Mouse (Mus musculus): Measurements from ENCODE around the gene Dcaf11. TPM values are rescaled to one million over a fixed set of nuclear protein-coding genes. Genes with fewer than 3 reads are reported as not detected.

Gene Dcaf11
- total RNA-seq, 2 experiments from 2014 or later, result 86.3 to 87.5 TPM

GRCm38 (mm10) chr14:55613346-55613745, 53.5 kb downstream of the Dcaf11 start:
- no peak for DNase-seq
- intact Hi-C loops (cut with DNase I), result no loop called here

- intact Hi-C loops (cut with DNase I), result no loop called here
- no peak for DNase-seq
Observed at GRCm38 (mm10) chr14:55614565-55615178, 54.9 kb downstream of the Dcaf11 start.

GRCm38 (mm10) chr14:55615876-55616275, 56.1 kb downstream of the Dcaf11 start:
- no peak for DNase-seq
- intact Hi-C loops (cut with DNase I), result no loop called here

- intact Hi-C loops (cut with DNase I), result no loop called here
- no peak for DNase-seq
Observed at GRCm38 (mm10) chr14:55616844-55617243, 57.0 kb downstream of the Dcaf11 start.

GRCm38 (mm10) chr14:55617822-55618221, 58.0 kb downstream of the Dcaf11 start, which contains the start of gene Rec8:
TSS of gene Rec8 (plus strand) at chr14:55618037.
- DNase-seq, result peak; percentile 19 to 40
- intact Hi-C loops (cut with DNase I), result no loop called here

- DNase-seq, result no peak
- intact Hi-C loops (cut with DNase I), result no loop called here
Observed at GRCm38 (mm10) chr14:55618486-55619195, 58.8 kb downstream of the Dcaf11 start.

Other genes starting within 250 kb of the Dcaf11 start
- 100 to 1,000 TPM; 132 to 137 TPM for gene Dhrs4, start 81.2 kb upstream of the Dcaf11 start, total RNA-seq (2021)
- 1 to 10 TPM; 2.8 to 4.6 TPM for gene Carmil3, start 69.4 kb upstream of the Dcaf11 start, total RNA-seq (2021)
- gene Cpne6, start 49.6 kb upstream of the Dcaf11 start, total RNA-seq (2021), result under 1 TPM in 1 of 2 experiments, not detected in 1; 0.12 TPM
- not detected for gene Nrl, start 35.0 kb upstream of the Dcaf11 start, total RNA-seq (2021)
- gene Pck2, start 19.7 kb upstream of the Dcaf11 start, total RNA-seq (2021), result 10 to 100 TPM; 23.3 to 24.1 TPM
- gene A730061H03Rik, start 400 bp downstream of the Dcaf11 start, total RNA-seq (2021), result under 1 TPM; 0.64 to 0.65 TPM
- 100 to 1,000 TPM; 192 to 201 TPM for gene Fitm1, start 15.6 kb downstream of the Dcaf11 start, total RNA-seq (2021)
- 100 to 1,000 TPM; 247 to 272 TPM for gene Psme1, start 18.1 kb downstream of the Dcaf11 start, total RNA-seq (2021)
- gene Emc9, start 25.3 kb downstream of the Dcaf11 start, total RNA-seq (2021), result 10 to 100 TPM; 42.6 to 43.4 TPM
- 100 to 1,000 TPM; 139 to 140 TPM for gene Psme2, start 31.1 kb downstream of the Dcaf11 start, total RNA-seq (2021)
- 10 to 100 TPM; 21.7 to 28.3 TPM for gene Rnf31, start 31.7 kb downstream of the Dcaf11 start, total RNA-seq (2021)
- 10 to 100 TPM in 1 of 2 experiments, 1 to 10 TPM in 1; 9.2 to 11.3 TPM for gene Irf9, start 43.6 kb downstream of the Dcaf11 start, total RNA-seq (2021)
- gene Rec8, start 58.0 kb downstream of the Dcaf11 start, total RNA-seq (2021), result under 1 TPM; 0.53 to 0.67 TPM
- gene Ipo4, start 76.0 kb downstream of the Dcaf11 start, total RNA-seq (2021), result 10 to 100 TPM; 54.7 to 55.0 TPM
- gene Gm49378, start 77.9 kb downstream of the Dcaf11 start, total RNA-seq (2021), result 1 to 10 TPM; 1.1 to 2.1 TPM
- 10 to 100 TPM; 56.3 to 61.2 TPM for gene Tm9sf1, start 83.8 kb downstream of the Dcaf11 start, total RNA-seq (2021)
- gene Tssk4, start 90.2 kb downstream of the Dcaf11 start, total RNA-seq (2021), result under 1 TPM; 0.64 to 0.81 TPM
- gene Mdp1, start 100.5 kb downstream of the Dcaf11 start, total RNA-seq (2021), result 10 to 100 TPM; 55.6 to 72.2 TPM
- 10 to 100 TPM; 16.4 to 18.5 TPM for gene Gmpr2, start 111.9 kb downstream of the Dcaf11 start, total RNA-seq (2021)
- 100 to 1,000 TPM; 291 to 295 TPM for gene Nedd8, start 112.1 kb downstream of the Dcaf11 start, total RNA-seq (2021)
- gene Tinf2, start 121.8 kb downstream of the Dcaf11 start, total RNA-seq (2021), result 10 to 100 TPM; 14.2 to 16.5 TPM
- gene Tgm1, start 153.9 kb downstream of the Dcaf11 start, total RNA-seq (2021), result under 1 TPM; 0.24 to 0.25 TPM
- 10 to 100 TPM; 13.7 to 14.4 TPM for gene Rabggta, start 162.3 kb downstream of the Dcaf11 start, total RNA-seq (2021)
- 10 to 100 TPM; 54.5 to 56.6 TPM for gene Dhrs1, start 185.7 kb downstream of the Dcaf11 start, total RNA-seq (2021)
- 10 to 100 TPM; 14.5 to 18.7 TPM for gene Nop9, start 185.7 kb downstream of the Dcaf11 start, total RNA-seq (2021)
- gene Cideb, start 198.5 kb downstream of the Dcaf11 start, total RNA-seq (2021), result 1 to 10 TPM; 1.1 to 1.2 TPM
- under 1 TPM in 1 of 2 experiments, not detected in 1; 0.10 TPM for gene Ltb4r2, start 201.4 kb downstream of the Dcaf11 start, total RNA-seq (2021)
- gene Ltb4r1, start 206.0 kb downstream of the Dcaf11 start, total RNA-seq (2021), result under 1 TPM; 0.67 to 0.74 TPM
- gene Adcy4, start 224.1 kb downstream of the Dcaf11 start, total RNA-seq (2021), result 10 to 100 TPM; 21.1 to 21.9 TPM
- gene Ripk3, start 228.9 kb downstream of the Dcaf11 start, total RNA-seq (2021), result 1 to 10 TPM; 6.6 to 9.7 TPM